Mouse (Mus musculus): ENCODE data around the gene Gm15114. TPM values are rescaled to one million over a fixed set of nuclear protein-coding genes. Genes with fewer than 3 reads are reported as not detected.

The Gm15114 gene
- not detected for polyA plus RNA-seq (2014; fragmentation: Illumina TruSeq; extraction: RNeasy Lipid Tissue Mini Kit (QIAGEN cat#74804); ENCODE audit: insufficient read depth, low read depth, low replicate concordance)

GRCm38 (mm10) chrX:148488649-148489048 lies at the start of gene Gm15114:
Gene Gm15114 (plus strand): TSS chrX:148488949.

Other genes with a start within 250 kb of the Gm15114 start
- gene Gm8334, start 126.2 kb downstream of the Gm15114 start, polyA plus RNA-seq (2014; fragmentation: Illumina TruSeq; extraction: RNeasy Lipid Tissue Mini Kit (QIAGEN cat#74804); ENCODE audit: insufficient read depth, low read depth, low replicate concordance): not detected
- not detected for gene Gm15127, start 174.6 kb downstream of the Gm15114 start, polyA plus RNA-seq (2014; fragmentation: Illumina TruSeq; extraction: RNeasy Lipid Tissue Mini Kit (QIAGEN cat#74804); ENCODE audit: insufficient read depth, low read depth, low replicate concordance)